Mouse (Mus musculus) CH12F3 (cell line): ENCODE measurements around the gene Serpinb3b.
"Not testable (repeated sequence)": the region's sequence is repeated elsewhere in the genome, so short reads cannot be mapped to it uniquely, and the experiment has no call there.

Experiments used
- in situ Hi-C: fragments of 300-500 bp; cut with MboI; formaldehyde crosslinking; loops from 2 replicates; pipeline ENCODE4 v1.14.3; 2020; ENCODE audit warnings: low sequenced_read_pairs

Gene Serpinb3b

DNA sequence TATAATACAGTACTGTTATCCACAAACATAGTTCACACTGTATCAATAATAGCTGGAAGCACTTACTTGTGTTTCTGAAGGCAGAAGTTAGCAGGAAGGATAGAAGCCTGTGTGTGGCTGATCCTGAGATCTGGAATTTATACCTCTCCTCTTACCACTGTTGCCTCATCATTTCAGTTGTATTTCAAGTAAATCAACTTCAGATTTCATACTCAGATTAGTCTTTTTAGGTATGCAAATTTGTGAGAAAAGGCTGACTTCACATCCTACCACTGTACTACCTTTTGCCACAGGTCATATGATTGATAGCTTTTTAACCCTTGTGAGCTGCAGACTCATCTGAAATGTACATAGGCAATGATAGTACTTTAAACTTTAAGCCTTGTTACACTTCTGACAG is at the start of gene Serpinb3b, which contains the start of gene Serpinb3c:
Serpinb3b (minus strand) TSS at position 101 of the 400 bp plus-strand sequence.
Serpinb3c (minus strand) TSS at position 111 of the 400 bp plus-strand sequence.
- in situ Hi-C loops = not testable (repeated sequence)

DNA sequence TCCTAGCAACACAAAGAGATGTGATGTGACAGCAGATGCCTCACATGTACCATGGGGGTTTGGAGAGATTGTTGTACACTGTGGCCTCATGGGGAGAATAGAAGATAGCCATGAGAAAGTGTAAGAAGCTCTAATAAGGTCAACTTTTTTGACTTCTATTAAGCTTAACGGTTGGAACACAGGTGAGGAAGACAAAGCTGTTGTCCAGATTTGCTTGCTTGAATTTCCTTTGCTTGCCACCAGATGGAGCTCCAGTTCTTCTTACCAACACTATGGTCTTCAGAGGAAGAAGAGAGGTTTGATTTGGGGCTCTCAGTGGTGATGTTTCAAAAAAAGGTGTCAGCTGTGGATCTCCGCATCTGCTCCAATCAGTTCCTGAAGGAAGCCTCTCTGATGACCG is 35.0 kb downstream of the Serpinb3b start:
- in situ Hi-C loops = loop anchor here (10.0 kb wide), 1 partner anchor 242 kb away; no protein-coding TSS in a partner anchor

DNA sequence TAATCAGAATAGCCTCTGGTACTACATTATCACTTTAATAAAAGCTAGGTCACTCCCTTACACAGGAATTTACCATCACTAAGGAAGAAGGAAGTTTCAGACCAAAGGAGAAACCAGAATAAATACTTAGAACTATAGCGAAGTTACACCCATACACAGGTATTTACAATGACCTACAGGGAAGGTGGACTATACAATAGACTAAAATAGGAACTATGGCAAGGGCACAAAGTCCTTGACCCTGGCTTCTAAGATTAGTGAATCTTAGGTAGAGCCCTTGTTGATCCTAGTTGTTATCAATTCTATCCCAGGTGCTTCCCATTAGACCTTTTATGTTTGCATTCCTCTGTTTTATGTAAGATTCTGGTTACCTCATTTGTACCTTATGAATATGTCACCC is 60.9 kb downstream of the Serpinb3b start:
- in situ Hi-C loops = not testable (repeated sequence)

DNA sequence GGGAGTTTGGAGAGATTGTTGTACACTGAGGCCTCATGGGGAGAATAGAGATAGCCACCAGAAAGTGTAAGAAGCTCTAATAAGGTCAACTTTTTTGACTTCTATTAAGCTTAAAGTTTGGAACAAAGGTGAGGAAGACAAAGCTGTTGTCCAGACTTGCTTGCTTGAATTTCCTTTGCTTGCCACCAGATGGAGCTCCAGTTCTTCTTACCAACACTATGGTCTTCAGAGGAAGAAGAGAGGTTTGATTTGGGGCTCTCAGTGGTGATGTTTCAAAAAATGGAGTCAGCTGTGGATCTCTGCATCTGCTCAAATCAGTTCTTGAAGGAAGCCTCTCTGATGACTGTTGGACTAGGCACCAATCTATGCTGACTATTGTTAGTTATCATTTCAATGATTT is 150.7 kb downstream of the Serpinb3b start:
- in situ Hi-C loops = not testable (repeated sequence)
